Mouse (Mus musculus) thymus, postnatal 25 days (tissue): ENCODE results near the gene Med13l.
"Not testable (repeated sequence)": the region's sequence is repeated elsewhere in the genome, so short reads cannot be mapped to it uniquely, and the experiment has no call there.

Experiments used
- DNase-seq: peaks from one replicate; pipeline ENCODE4 v3.0.0; 2022

Gene Med13l

DNA sequence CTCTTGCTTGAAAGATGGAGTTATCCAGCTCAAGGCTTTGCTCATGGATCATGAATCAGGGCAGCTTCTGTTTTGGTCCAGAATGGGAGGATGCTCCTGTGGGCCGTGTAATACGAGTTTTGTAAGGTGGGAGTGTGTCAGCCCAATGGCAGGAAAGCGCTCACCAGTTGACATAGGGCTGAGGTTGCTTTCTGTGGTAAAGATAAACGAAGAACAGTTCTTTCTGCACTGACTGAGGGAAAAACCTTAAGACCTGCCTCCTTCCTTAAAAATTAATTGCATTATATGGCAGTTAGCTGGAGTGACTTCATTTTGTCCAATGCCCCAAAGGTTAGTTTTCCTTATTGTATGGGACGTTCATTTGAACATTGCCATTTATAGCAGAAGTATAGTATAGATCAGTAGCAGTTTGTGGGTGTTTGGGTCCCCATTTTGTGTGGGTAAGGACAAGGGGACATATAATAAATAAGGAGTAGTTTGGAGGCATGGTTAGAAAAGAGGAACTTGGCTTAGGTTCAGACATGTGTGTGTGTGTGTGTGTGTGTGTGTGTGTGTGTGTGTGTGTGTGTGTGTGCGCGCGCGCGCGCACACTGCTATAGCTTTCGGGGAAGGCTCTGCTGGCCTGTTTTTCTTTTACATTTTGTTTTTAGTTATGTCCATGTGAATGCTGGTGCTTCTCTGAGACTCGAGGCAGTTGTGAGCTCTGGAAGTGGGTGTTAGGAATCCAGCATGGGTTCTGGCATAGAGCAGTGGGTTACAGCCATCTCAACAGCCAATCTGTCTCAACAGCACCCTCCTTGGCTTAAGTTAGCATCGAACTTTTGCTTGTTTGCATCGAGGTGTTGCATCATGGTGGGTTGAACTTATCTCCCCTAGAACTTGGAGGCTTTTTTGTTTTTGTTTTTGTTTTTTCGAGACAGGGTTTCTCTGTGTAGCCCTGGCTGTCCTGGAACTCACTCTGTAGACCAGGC lies 76.2 kb downstream of the Med13l start:
- DNase-seq = no peak

DNA sequence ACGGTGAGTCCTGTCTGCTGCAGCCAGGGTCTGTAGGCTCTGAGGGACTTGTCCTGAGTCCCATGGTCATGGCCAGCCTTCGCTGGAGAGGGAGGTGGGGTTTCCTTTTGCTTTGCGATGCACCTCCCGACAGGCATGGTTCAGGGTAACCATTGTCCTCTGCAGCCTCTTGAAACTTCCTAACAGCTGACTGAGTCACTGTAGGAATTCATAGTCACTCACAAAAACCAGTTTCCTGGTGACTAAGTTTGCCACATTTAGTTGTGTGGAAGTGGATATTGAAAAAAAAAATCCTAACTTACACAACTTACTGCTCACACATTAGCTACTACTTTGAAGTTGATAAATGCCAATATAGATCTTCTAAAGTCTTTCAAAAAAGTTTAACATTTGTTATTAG lies 77.5 kb downstream of the Med13l start:
- DNase-seq = no peak

DNA sequence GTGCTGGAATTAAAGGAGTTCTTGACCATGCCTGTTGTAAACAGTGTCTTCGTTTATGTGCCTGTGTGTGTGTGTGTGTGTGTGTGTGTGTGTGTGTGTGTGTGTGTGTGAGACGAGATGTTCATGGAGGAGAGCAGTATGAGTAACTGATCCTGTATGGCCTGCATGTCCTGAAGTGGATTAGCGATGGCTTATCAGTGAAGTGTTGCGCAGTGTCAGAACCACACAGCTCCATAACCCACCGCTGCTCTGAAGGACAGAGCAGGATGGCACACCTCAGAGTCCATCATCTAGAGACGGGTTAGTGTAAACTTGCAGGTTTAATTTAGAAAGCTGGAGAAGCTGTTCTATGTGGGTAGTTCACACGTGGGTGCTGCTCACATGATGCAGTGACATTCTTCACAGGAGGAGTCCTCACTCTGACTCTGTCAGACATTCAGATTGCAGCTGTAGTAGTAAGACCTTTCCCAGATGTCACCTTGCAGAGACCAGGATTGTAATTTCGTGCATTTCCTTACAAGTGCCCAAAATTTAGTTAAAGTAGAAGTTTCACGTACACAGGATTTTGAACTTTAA lies 78.1 kb downstream of the Med13l start:
- no peak for DNase-seq

DNA sequence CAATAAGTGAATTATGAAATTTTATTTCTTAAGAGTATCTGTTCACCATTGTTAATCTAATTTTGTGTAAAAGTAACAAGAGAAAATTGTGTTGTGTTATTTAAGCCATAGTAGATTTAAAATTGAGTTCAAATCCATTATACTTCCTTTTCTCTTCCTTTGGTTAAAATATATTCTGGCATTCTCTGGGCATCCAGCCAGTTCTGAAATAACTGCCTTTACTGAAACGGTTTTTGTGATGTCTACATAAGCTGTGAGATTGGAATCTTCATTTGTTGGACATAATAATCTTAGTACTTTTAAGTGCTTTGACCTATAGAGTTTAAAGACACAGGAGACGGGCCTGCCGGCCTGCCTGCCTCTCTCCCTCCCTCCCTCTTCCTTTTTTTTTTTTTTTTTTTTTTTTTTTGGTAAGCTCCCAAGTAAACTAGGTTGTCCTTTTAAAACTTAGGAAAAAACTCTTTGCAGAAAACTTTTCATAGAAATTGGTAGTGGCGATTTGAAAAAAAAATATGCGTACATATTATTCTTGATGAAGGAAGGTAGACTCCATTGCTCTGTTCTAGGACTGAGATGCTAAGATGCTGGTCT lies 78.7 kb downstream of the Med13l start:
- DNase-seq = no peak

DNA sequence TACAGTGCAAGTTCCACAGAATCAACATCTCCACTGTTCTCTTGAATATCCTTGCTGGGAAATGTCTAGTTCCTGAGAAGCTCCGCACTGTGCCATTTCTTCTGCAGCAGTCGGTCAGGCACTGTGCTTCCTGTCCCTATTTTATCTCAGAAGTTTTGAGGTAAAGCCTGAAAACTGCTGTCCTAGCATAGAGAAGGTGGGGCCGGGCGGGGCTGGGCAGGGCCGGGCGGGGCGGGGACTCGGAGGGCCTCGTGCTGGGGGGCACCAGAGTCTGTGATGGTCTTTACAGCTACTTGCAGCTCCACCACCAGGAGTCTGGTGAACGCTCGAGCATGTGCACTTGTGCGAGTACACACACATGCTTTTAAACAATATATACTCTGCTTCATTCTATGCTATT lies 83.6 kb downstream of the Med13l start:
- DNase-seq = no peak

DNA sequence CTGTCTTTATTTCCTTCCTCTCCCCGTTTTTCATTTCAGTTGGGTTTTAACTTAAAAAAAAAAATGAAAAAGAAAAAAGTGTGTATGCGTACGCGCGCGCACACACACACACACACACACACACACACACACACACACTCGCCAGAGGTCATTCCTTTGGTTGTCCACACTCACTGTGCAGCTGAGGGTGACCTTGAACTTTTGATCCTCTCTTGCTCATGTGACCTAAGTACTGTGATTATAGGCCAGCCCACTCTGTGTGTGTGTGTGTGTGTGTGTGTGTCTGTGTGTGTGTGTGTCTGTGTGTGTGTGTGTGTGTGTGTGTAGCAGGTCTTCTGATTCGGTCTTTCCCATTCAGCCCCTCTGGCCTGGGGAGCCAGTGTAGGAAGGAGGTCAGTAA lies 84.0 kb downstream of the Med13l start:
- no peak for DNase-seq

DNA sequence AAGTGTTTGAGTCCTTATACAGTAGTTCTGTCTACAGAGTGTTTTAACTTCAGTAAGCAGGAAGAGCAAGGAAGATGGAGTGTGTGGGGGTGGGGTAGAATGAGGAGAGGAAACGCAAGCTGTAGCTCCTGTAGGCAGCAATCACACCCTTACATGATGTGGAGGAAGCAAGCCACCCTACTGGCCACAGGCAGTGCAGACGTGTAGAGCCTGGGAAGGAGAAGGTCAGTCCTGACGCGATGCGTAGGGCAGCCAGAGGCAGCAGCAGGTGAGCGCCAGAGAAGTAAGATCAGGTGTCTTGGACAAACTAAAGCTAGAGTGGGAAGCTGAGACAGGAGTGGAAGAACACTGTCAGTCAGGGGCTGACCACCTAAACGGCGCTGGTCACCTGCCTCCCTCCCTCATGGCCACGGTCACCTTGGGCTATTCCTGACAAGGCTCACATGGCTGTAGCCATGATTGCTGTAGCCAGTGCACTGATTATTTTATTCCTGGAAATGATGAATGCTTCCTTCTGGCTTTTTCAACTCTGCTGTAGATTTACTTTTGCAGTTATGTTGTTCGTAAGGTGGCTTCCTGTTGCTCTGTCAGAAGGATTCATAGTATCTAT lies 84.8 kb downstream of the Med13l start:
- DNase-seq = peak; percentile 35

DNA sequence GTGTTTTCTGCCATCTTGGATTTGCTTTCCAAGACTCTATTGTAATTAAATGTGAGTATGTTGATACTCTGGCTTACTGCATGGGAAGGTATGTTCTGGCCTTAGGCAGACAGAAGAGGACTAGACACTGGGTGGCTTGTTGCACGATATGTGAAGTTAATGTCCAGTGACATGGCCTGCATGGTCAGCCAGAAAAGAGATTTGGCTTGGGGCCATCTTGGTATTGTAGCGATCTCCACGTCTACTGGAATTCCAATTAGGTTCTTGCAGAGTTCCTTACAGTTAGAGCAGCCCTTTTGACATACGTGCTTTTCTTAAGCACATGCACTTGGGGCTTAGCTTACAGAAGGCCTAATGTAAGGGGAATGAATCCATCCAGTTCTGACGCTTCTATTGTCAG lies 86.4 kb downstream of the Med13l start:
- DNase-seq = no peak

DNA sequence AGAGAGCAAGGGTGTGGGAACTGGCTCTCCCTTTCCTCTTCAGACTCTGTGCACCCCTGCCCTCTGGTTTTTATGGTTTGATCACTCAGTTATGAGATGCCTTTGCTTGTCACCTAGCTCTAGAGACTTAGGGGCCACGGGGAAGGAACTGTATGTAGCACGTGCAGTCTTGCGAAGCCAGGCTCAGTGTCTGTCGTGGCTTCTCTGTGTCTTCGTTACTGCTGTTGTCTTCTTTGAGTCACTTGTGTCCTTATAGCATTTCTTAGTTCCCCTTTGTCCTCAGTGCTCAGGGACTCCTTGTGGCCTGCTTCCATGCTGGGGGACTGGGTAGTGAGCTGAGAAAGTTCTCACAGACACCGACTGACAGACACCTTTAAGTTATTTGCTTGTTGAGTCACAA lies 86.9 kb downstream of the Med13l start:
- DNase-seq = no peak

DNA sequence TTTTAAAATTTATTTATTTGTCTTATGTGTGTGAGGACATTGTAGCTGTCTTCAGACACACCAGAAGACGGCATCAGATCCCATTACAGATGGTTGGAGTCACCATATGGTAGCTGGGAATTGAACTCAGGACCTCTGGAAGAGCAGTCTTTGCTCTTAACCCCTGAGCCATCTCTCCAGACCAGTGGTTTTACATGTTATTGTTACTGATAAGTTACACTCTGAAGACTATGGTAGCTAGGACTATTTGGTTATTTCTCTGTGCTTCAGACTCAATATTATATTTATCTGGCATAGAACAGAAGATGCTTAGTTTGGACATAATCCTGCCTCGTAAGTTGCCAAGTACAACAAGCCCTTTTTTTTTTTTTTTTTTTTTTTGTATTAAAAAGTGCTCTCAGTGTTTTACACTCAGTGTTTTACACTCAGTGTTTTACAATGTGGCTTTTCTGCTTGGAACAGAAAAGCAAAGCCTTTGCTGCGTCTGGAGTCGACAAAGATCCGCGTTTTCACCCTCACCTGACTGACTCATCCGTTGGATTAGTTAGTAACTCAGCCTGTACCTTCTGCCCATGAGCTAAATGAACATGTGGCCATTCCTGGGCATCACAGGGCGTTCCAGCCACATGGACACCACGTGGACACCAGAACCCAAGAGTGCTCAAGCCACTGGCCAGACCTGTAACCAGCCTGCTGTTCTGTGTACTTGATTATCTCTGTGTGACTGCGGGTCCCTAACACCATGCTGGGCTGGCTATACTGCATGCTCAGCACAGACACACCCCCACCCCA lies 88.9 kb downstream of the Med13l start:
- no peak for DNase-seq

DNA sequence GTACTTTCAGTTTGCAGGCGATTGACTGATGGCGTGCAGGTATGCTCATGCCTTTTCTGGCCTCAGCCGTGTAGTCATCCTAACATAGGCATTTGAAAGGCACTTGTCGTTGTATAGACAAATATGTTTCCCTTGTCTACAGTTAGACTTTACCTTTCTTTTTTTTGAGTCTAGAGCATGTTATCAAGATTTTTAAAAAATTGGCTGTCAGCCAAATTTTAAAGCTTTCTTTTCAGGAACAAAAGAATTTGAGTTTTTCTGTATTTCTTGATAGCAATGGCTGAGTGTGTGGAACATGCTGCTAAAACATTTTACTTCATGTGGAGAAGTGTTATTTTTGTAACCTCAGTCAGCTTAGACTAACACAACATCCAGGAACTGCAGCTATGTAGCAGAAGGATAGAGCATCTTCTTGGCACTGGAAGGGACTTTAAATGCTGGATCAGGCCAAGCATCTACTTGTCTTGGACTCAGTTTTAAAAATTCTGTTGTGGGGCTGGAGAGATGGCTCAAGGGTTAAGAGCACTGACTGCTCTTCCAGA lies 89.6 kb downstream of the Med13l start:
- DNase-seq = no peak

DNA sequence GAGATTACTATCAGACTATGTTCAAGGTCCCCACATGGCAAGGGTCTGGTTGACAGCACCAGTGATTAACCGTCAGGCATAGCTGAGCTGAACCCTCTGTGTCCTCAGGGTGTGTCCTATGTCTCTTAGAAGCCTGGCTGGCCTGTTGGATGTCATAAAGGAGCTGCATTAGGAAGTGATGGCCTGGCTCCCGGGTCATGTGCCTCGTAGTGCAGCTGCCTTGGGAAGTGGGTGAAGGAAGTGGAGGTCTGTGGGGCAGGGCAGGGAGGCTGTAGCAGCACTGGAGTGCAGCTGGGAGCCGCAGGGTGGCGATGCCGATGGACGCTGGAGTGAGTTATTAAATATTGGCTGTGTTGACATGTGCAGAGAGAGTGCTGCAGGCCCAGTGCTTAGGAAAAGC lies 90.3 kb downstream of the Med13l start:
- no peak for DNase-seq

DNA sequence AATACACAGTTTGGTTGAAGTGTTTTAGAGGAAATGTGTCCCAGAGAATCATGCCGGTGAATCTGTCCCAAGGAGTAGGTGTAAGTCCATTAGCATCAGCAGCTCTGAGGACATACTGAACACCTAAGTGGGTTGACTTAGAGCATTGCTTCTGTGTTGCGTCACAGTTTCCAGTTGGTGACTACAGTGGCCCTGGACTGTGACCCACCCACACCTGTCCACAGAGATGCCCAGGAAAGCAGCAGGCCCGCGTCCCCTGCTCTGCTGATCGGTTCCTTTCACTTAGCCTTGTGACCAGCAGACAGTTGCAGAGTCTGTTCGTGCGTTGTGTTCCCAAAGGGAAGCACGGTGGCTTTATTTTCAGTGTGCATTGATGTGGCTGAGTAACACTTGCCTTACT lies 92.1 kb downstream of the Med13l start:
- no peak for DNase-seq

DNA sequence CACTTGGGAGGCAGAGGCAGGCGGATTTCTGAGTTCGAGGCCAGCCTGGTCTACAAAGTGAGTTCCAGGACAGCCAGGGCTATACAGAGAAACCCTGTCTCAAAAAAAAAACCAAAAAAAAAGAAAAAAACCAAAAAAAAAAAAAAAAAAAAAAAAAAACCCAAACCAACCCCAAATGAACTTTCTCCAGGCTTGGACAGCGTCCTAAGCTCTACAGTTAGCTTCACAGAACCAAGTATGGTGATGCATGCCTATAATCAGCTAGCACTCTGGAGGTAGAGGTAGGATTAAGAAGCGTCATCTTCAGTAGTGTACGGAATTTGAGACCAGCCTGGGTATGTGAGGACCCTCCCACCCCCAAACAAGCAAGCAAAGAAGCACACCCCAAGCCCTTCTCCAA lies 92.6 kb downstream of the Med13l start:
- DNase-seq = not testable (repeated sequence)

DNA sequence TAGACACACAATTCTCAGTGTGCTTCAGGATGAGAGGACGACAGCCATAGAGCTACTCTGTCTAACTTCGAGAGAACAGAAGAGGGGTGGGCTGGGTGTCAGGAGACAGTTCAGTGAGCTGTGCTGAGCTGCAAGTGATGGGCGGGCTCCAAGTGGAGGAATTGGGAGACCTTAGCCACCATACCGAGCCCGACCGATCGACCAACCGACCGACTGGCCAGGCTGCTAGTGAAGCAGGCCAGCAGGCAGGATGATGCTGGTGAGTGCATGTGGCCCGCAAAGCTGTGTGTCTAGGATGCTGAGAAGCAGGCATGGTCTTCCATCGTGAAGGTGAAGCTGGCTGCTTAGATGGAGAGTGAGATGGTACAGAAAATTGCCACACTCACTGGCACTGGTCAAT lies 94.1 kb downstream of the Med13l start:
- no peak for DNase-seq

DNA sequence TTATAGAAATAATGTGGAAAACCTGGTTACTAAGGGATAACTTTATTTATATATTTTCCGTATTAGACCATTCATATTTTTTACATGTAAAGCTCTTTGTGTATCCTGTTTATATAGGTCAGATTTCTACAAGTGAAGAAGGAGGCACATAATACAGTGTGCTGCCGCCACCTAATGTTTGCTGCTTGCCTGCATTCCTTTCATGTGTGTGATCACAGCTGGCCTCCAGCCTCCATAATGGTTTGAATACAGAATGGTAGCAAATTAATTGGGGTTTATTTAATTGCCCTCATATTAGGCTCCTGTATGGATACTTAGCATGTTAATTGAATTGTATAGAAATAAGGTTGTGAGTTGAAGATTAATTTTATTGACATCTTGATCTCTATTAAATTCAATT lies 94.5 kb downstream of the Med13l start:
- peak; percentile 57 for DNase-seq

DNA sequence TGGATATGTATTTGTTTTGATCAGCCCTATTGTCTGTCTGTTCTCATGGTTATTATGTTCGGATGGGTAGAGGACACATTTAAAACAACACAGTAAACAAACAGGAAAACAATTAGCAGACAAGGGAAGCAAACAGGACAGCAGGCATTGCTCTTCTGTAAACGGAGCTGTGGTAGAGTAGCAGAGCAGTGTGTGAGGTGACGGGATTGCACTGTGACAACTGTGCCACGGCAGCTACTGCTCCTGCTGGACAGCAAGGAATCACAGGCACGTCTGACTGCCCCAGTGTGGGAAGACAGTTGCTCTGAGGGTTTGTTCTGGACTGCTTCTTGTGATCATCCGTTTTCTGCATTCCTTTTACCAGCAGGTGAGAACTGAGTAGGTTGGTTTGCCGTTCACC lies 94.9 kb downstream of the Med13l start:
- DNase-seq = no peak

DNA sequence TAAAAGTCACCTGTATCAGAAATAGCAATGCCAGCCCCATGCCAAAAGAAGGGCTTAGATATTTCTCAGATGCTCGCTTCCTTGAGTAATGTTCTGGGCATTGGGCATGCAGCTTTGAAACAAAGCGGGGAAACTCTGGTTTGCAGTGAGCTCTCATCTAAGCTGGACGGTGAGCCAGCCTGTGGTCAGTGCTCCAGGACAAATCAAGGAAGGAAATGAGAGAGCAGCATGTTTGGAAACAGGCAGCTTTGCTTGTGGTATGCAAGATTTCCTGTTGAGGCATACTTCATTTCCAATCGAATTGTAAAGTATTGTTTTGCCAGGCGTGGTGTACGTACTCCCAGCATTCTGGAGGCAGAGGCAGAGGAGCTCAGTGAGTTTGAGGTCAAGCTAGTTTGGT lies 95.5 kb downstream of the Med13l start:
- DNase-seq = no peak

DNA sequence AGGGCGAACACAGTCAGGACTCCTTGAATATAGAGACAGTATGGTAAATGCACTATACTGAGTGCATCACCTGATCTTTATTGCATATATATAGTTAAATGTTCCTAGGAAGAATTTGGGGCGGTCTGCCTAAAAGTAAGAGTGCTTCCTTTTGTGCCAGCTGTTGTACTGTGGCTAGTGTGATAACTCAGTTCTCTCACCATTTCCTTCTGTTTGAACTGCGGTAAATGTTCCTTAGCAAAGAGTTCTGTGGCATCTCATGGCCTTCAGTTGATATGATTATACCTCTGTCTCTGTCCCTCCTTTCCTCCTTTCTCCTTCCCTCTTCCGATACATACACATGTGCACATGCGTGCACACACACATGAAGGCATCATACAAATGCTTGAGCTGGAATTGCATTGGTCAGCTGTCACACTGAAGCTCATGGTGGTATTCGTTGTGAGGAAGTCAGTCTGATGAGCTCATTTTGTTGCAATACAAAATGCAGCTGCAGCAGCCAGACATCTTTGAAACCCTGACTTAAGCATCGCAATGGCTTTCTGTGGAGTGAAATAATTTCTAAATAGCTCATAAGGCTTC lies 97.9 kb downstream of the Med13l start:
- peak; percentile 42 for DNase-seq

DNA sequence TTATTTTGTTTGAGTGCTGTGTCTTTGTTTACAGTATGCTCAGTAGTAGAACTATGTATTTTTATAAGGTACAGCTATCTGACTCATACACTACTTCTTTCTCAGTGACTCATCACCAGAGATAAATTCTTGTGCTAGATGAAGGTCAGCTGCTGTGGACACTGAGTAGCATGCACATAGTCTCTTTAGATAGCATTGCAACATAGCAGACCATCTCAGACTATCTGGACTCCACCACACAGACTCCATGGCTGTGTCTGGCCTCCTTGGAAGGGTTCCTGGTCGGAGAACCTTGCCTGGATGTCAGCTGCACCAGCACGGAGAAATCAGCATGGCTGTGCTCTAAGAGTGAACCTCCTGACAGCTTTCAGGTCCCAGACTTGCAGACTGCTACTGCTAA lies 99.2 kb downstream of the Med13l start:
- no peak for DNase-seq

DNA sequence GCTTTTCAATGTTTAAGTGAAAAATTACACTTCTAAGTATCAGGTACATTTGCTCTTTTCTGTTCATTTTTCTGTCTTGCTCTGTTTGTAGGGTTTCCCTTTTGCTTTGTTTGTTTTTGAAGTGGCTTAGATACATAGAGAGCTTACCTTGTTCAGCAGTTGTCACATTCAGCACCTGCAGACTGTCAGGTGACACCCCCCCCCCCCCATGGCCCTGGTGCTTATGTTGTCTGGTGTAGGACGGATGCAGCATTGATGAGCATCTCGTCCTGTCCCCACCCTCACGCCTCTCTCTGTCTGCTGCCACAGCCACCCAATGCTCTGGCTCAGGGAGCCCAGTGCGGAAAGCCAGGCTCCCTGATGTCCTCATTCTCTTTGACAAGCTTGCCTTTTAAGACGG lies 101.3 kb downstream of the Med13l start:
- no peak for DNase-seq

DNA sequence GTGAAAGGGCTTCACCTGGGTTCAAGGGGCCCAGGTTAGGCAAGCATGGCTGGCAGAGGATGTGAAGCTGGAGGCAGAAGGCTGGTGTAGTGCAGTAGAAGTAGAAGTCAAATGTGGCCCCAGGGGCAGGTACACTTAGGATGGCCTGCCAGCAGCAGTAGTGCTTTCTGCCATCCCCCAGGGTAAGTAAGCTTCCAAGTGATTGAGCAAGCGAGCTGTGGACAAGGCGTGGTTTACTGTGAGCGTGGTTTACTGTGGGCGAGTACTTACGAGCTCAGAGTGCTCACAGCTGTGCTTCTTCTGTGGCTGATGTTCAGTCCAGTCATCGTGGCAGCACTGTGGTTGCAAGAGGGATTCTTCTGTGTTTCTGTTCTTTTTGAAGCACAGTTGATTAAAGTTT lies 103.5 kb downstream of the Med13l start:
- DNase-seq = no peak
